Mouse (Mus musculus) bone marrow, adult 2 months (tissue): ENCODE measurements around the gene Arhgap24.

Experiments used
- CTCF ChIP-seq: fragments of 200-500 bp; IDR thresholded peaks from 2 replicates; pipeline ENCODE4 v1.5.1; 2011; ENCODE audit warnings: low read length, control low read depth; ENCODE audit not compliant: control insufficient read depth, insufficient read depth
- POLR2A ChIP-seq: fragments of 200-500 bp; IDR thresholded peaks from 2 replicates; pipeline ENCODE4 v1.6.1; 2011; ENCODE audit warnings: low read depth, mild to moderate bottlenecking, control low read depth, low read length, borderline replicate concordance; ENCODE audit not compliant: control insufficient read depth

- no peak for TF ChIP-seq POLR2A
- TF ChIP-seq CTCF = no peak
Measured at GRCm38 (mm10) chr5:102550211-102550610, 69.0 kb downstream of the Arhgap24 start.
